In genomic region chr3:38572159-38572558, GRCm38 (mm10) we compare ENCODE assay signal across 24 mouse cellular contexts.
"Had no signal": no experiment of that assay in that cellular context is flagged by ENCODE, and none has a peak within 500 bp of the region (broad histone marks: within the 10 kb centered on the region; RNA-seq: fewer than 3 reads in every experiment).

No protein-coding gene starts in this region.

- H3K27ac ChIP-seq: layer of hippocampus, adult 2 months; limb, embryonic 10.5 days; limb, embryonic 13.5 days; liver, embryonic 12.5 days; liver, embryonic 15.5 days; macrophage; midbrain, embryonic 10.5 days; midbrain, embryonic 13.5 days; neural tube, embryonic 13.5 days; stomach, embryonic 15.5 days had no signal

- H3K9me3 ChIP-seq: limb, embryonic 10.5 days; limb, embryonic 13.5 days; liver, embryonic 12.5 days; liver, embryonic 15.5 days; megakaryocyte, embryonic 14.5 days; midbrain, embryonic 10.5 days; midbrain, embryonic 13.5 days; neural tube, embryonic 13.5 days; stomach, embryonic 15.5 days had no signal

- DNase-seq: kidney, adult 18-20 months; kidney, adult 9 months; kidney, postnatal 14 days; layer of hippocampus, adult 9-11 months; liver; lung, adult 18-20 months; retina, postnatal 1 day; right cerebral cortex, postnatal 25 days; spleen, adult 18-20 months; thymus, postnatal 25 days had no signal

- H3K36me3 ChIP-seq: limb, embryonic 10.5 days; limb, embryonic 13.5 days; liver, embryonic 12.5 days; liver, embryonic 15.5 days; midbrain, embryonic 10.5 days; midbrain, embryonic 13.5 days; neural tube, embryonic 13.5 days; stomach, embryonic 15.5 days had no signal

- H3K4me1 ChIP-seq: liver, embryonic 12.5 days; liver, embryonic 15.5 days; megakaryocyte, embryonic 14.5 days; stomach, embryonic 15.5 days had no signal

- H3K4me3 ChIP-seq: layer of hippocampus, adult 2 months; limb, embryonic 10.5 days; limb, embryonic 13.5 days; liver, embryonic 12.5 days; liver, embryonic 15.5 days; megakaryocyte, embryonic 14.5 days; midbrain, embryonic 10.5 days; midbrain, embryonic 13.5 days; myocyte; neural tube, embryonic 13.5 days; stomach, embryonic 15.5 days had no signal

- ATAC-seq: intestine, embryonic 16.5 days; liver, embryonic 12.5 days; midbrain, embryonic 13.5 days; midbrain, embryonic 16.5 days had no signal

- H3K27me3 ChIP-seq: limb, embryonic 13.5 days; liver, embryonic 12.5 days; liver, embryonic 15.5 days; megakaryocyte, embryonic 14.5 days; midbrain, embryonic 13.5 days; neural tube, embryonic 13.5 days; stomach, embryonic 15.5 days had no signal

- H3K4me2 ChIP-seq: limb, embryonic 13.5 days; liver, embryonic 12.5 days; liver, embryonic 15.5 days; midbrain, embryonic 13.5 days; neural tube, embryonic 13.5 days; stomach, embryonic 15.5 days had no signal

- H3K9ac ChIP-seq: limb, embryonic 13.5 days; liver, embryonic 12.5 days; liver, embryonic 15.5 days; midbrain, embryonic 13.5 days; neural tube, embryonic 13.5 days; stomach, embryonic 15.5 days had no signal
